Mouse (Mus musculus) CH12.LX (cell line): ENCODE data around the gene Lrguk. TPM values are rescaled to one million over a fixed set of nuclear protein-coding genes. Genes with fewer than 3 reads are reported as not detected.

ENCODE experiments used
- DNase-seq: peaks from one replicate; pipeline ENCODE4 v3.0.0-alpha.2; 2013; ENCODE audit errors: extremely low read depth
- H3K27ac ChIP-seq: 2 replicates; pipeline ENCODE4 v1.5.1; 2012; ENCODE audit warnings: low read depth, mild to moderate bottlenecking, control low read depth, moderate library complexity; ENCODE audit not compliant: insufficient read depth
- H3K27me3 ChIP-seq: replicated peaks from 2 replicates; pipeline ENCODE3; 2012; ENCODE audit warnings: inconsistent platforms
- H3K36me3 ChIP-seq, 2 experiments: replicated peaks in 1 of 2; 2 replicates each; pipeline versions ENCODE3 to v1.6.1; 2012; ENCODE audit warnings: inconsistent platforms in 1 of 2, low read length in 1 of 2, mild to moderate bottlenecking in 1 of 2, mixed read lengths in 1 of 2, moderate library complexity in 1 of 2; ENCODE audit not compliant: control insufficient read depth in 1 of 2, insufficient read depth in 1 of 2
- H3K4me1 ChIP-seq, 2 experiments: 2 replicates each; pipeline ENCODE4 v1.6.1; 2012; ENCODE audit warnings: inconsistent platforms in 1 of 2, moderate library complexity in 1 of 2; ENCODE audit not compliant: insufficient read depth in 2 of 2, control insufficient read depth in 1 of 2
- H3K4me2 ChIP-seq: 2 replicates; pipeline ENCODE4 v1.6.1; 2012; ENCODE audit warnings: low read depth, mild to moderate bottlenecking, control low read depth; ENCODE audit not compliant: poor library complexity, insufficient read depth, severe bottlenecking
- H3K4me3 ChIP-seq, 3 experiments: fragments of 150-350 bp in 1 of 3; sonication (generic) in 1 of 3; replicated peaks in 1 of 3; 2 replicates each; pipeline versions ENCODE3 to v1.5.1; 2011 to 2012; ENCODE audit warnings: low read depth in 2 of 3, low read length in 2 of 3, mild to moderate bottlenecking in 2 of 3, moderate library complexity in 2 of 3, control low read depth in 1 of 3, improper control_type of control experiment in 1 of 3, inconsistent platforms in 1 of 3, mixed read lengths in 1 of 3; ENCODE audit not compliant: poor library complexity in 1 of 3
- H3K79me2 ChIP-seq: replicated peaks from 2 replicates; pipeline ENCODE4 v1.6.1; 2012; ENCODE audit warnings: mild to moderate bottlenecking, moderate library complexity; ENCODE audit not compliant: control insufficient read depth, poor library complexity, insufficient read depth, severe bottlenecking; ENCODE audit errors: extremely low read depth
- H3K9ac ChIP-seq: 2 replicates; pipeline ENCODE4 v1.6.1; 2012; ENCODE audit warnings: low read depth, mild to moderate bottlenecking, control low read depth, moderate library complexity; ENCODE audit not compliant: insufficient read depth
- H3K9me3 ChIP-seq: replicated peaks from 2 replicates; pipeline ENCODE3; 2012; ENCODE audit warnings: low read length, inconsistent platforms, mixed read lengths
- BHLHE40 ChIP-seq: IDR thresholded peaks from 2 replicates; pipeline ENCODE4 v1.6.1; 2011; ENCODE audit warnings: mild to moderate bottlenecking, low read depth, low read length, improper control_type of control experiment
- CHD1 ChIP-seq: IDR thresholded peaks from 2 replicates; pipeline ENCODE4 v1.6.1; 2012; ENCODE audit warnings: low read depth, low read length, improper control_type of control experiment, inconsistent platforms
- CTCF ChIP-seq, 2 experiments: IDR thresholded peaks in 1 of 2; conservative IDR thresholded peaks in 1 of 2; 2 replicates each; pipeline ENCODE4 v1.5.1; 2011 to 2012; ENCODE audit warnings: low read depth in 2 of 2, low read length in 2 of 2, improper control_type of control experiment in 1 of 2, inconsistent platforms in 1 of 2, mild to moderate bottlenecking in 1 of 2, moderate library complexity in 1 of 2
- ELF1 ChIP-seq: IDR thresholded peaks from 2 replicates; pipeline ENCODE4 v1.6.1; 2014; ENCODE audit warnings: low read depth, mild to moderate bottlenecking, inconsistent platforms, low read length, improper control_type of control experiment
- ETS1 ChIP-seq: conservative IDR thresholded peaks from 2 replicates; pipeline ENCODE4 v1.6.1; 2012; ENCODE audit warnings: low read depth, mild to moderate bottlenecking, inconsistent platforms, low read length, improper control_type of control experiment, moderate library complexity
- GABPA ChIP-seq: IDR thresholded peaks from 2 replicates; pipeline ENCODE4 v1.6.1; 2012; ENCODE audit warnings: low read depth, low read length, improper control_type of control experiment, inconsistent platforms; ENCODE audit not compliant: insufficient replicate concordance
- HCFC1 ChIP-seq: IDR thresholded peaks from 2 replicates; pipeline ENCODE4 v1.6.1; 2012; ENCODE audit warnings: low read depth, mild to moderate bottlenecking, inconsistent platforms, low read length, improper control_type of control experiment
- IRF4 ChIP-seq: IDR thresholded peaks from 2 replicates; pipeline ENCODE4 v1.6.1; 2014; ENCODE audit warnings: low read depth, mild to moderate bottlenecking, inconsistent platforms, low read length, improper control_type of control experiment
- MAZ ChIP-seq: IDR thresholded peaks from 2 replicates; pipeline ENCODE4 v1.6.1; 2012; ENCODE audit warnings: low read depth, mild to moderate bottlenecking, inconsistent platforms, low read length, improper control_type of control experiment, moderate library complexity
- MXI1 ChIP-seq: IDR thresholded peaks from 2 replicates; pipeline ENCODE4 v1.6.1; 2011; ENCODE audit warnings: mild to moderate bottlenecking, low read depth, low read length, improper control_type of control experiment
- NELFE ChIP-seq: IDR thresholded peaks from 2 replicates; pipeline ENCODE4 v1.6.1; 2011; ENCODE audit warnings: low read depth, low read length, improper control_type of control experiment
- PAX5 ChIP-seq: IDR thresholded peaks from 2 replicates; pipeline ENCODE4 v1.6.1; 2012; ENCODE audit warnings: low read length, inconsistent platforms, mixed read lengths
- RAD21 ChIP-seq: IDR thresholded peaks from 2 replicates; pipeline ENCODE4 v1.6.1; 2011; ENCODE audit warnings: low read depth, mild to moderate bottlenecking, low read length, improper control_type of control experiment, moderate library complexity
- RCOR1 ChIP-seq: conservative IDR thresholded peaks from 2 replicates; pipeline ENCODE4 v1.6.1; 2012; ENCODE audit warnings: low read depth, mild to moderate bottlenecking, inconsistent platforms, low read length, improper control_type of control experiment
- SIN3A ChIP-seq: IDR thresholded peaks from 2 replicates; pipeline ENCODE4 v1.6.1; 2012; ENCODE audit warnings: low read length, improper control_type of control experiment, inconsistent platforms
- UBTF ChIP-seq: IDR thresholded peaks from 2 replicates; pipeline ENCODE4 v1.6.1; 2012; ENCODE audit warnings: low read depth, mild to moderate bottlenecking, inconsistent platforms, low read length, improper control_type of control experiment, moderate library complexity
- USF1 ChIP-seq: IDR thresholded peaks from 2 replicates; pipeline ENCODE4 v1.6.1; 2014; ENCODE audit warnings: low read depth, mild to moderate bottlenecking, inconsistent platforms, low read length, improper control_type of control experiment
- ZC3H11A ChIP-seq: IDR thresholded peaks from 2 replicates; pipeline ENCODE4 v1.6.1; 2012; ENCODE audit warnings: low read depth, mild to moderate bottlenecking, inconsistent platforms, low read length, improper control_type of control experiment
- ZMIZ1 ChIP-seq: IDR thresholded peaks from 2 replicates; pipeline ENCODE4 v1.6.1; 2012; ENCODE audit warnings: low read depth, mild to moderate bottlenecking, inconsistent platforms, low read length, improper control_type of control experiment
- ZNF384 ChIP-seq: IDR thresholded peaks from 2 replicates; pipeline ENCODE4 v1.6.1; 2012; ENCODE audit warnings: low read depth, low read length, improper control_type of control experiment, inconsistent platforms
- dilution Hi-C: fragments of 300-500 bp; cut with MboI; formaldehyde crosslinking; loops from 2 replicates; pipeline ENCODE4 v1.14.3; 2020; ENCODE audit warnings: low sequenced_read_pairs; ENCODE audit not compliant: extremely low pct_unique_long_range_greater_than_20kb, extremely low pct_ligation_motif_present
- in situ Hi-C: fragments of 300-500 bp; cut with MboI; formaldehyde crosslinking; loops from 3 replicates; pipeline ENCODE4 v1.14.3; 2019; ENCODE audit warnings: low sequenced_read_pairs, low pct_ligation_motif_present, low pct_unique_long_range_greater_than_20kb, mixed read lengths
- polyA plus RNA-seq: library from polyadenylated mRNA; unstranded; fragments of >175 nt; gene quantifications from 2 replicates; pipeline ENCODE4 v1.2.1, GENCODE M21; 2012; ENCODE audit warnings: low read depth; ENCODE audit not compliant: insufficient read length
- total RNA-seq, 2 experiments: library from RNA; depleted of rRNA; stranded (reverse); fragments of 300-350 nt in 1 of 2; fragments of >200 nt in 1 of 2; gene quantifications; 2 replicates each; pipeline ENCODE4 v1.2.3; 2012 to 2014

Lrguk gene
- total and polyA plus RNA-seq, 3 experiments, result 0.85 to 1.6 (median 1.1) TPM

DNA sequence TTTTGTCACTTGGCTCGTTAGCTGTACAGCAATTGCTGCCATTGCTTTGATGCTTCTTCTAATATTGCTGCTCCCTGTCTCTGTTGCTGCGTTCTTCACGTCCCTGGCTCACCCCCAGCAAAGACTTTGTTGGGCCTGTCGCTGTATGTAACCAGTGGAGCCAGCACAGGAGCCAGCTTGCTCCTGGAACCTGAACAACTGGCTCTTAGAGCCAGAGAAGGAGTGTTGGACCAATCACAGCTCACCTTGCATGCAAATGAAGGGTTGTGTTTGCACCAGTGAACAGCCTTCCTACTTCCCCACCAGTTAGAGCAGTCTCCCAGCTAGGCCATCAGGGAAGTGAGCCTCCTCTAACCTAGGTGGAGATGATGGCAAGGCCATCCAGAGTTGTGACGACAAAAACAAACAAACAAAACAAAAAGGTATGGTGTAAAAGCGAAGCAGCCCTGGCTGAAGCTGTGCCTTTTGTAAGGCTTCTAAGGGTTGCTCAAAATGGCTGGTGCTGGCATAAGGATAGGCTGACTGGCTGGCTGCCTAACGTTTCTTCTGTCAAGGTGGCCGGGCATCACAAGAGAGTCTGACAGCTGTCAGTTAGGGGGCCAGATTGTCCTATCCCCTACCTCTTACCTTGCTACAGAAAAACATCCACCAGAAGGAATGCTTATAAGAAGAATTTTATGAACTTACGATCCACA is 15.7 kb downstream of the Lrguk start:
- Histone ChIP-seq H3K4me1 (peaks cover 0 to 31% of the 10 kb centered on the region in 2 experiments; a peak in 2 of 4 replicates), H3K4me2 (no peak overlapping the region), H3K27me3 (no peaks in the 10 kb centered on the region), H3K9ac (no peak overlapping the region), H3K79me2 (no peaks in the 10 kb centered on the region), H3K9me3 (peaks cover 3% of the 10 kb centered on the region), H3K4me3 (no peak overlapping the region), H3K27ac (no peak overlapping the region), H3K36me3 (peaks cover 0 to 6% of the 10 kb centered on the region in 2 experiments)
- in situ Hi-C loops, result loop anchor here (10.0 kb wide), 1 partner anchor 230 kb away; no protein-coding TSS in a partner anchor
- dilution Hi-C loops, result no loop called here
- DNase-seq, result no peak
- TF ChIP-seq UBTF (no peak), ELF1 (no peak), BHLHE40 (no peak), ZC3H11A (no peak), NELFE (no peak), GABPA (no peak), HCFC1 (no peak), RAD21 (no peak), IRF4 (no peak), CTCF (conservative IDR thresholded peaks at IDR 0.05 in 1 of 2, IDR thresholded peaks at IDR 0.05 in 1 of 2; ENCODE audit: low read depth in 2 of 2, low read length in 2 of 2) (no peak), CHD1 (no peak), ZMIZ1 (no peak), SIN3A (no peak), ETS1 (no peak), PAX5 (no peak)

DNA sequence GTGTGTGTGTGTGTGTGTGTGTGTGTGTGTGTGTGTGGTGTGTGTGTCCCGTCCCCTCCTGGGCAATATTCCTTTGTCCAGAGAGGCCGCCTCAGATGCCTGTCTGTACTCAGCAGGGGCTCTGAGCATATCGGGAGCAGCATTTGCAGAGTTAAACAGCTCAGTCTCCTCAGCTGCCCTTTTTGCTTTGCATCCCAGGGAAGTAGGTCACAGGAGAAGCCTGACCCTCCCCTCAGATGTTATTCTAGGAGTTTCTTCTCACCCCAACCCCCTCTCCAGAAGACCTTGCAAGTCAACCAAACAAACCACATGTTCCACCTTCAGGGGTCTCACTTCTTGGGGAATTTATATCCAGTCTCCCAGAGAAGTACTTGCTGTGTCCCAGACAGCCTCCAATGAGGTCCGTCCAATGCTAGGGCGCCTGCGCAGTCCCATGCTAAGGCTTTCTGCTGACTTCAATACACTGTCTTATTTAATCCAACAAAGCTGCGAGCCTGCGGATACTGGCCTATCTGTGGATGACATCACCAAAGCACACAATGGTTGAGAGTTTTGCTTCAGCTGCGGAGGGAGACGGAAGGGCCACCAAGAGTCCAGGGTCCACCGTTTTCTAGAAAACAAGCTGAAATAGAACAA is 17.4 kb downstream of the Lrguk start:
- peaks cover under 1% of the 10 kb centered on the region for H3K9me3 ChIP-seq
- H3K27me3 ChIP-seq, result no peaks in the 10 kb centered on the region
- peaks cover 0 to 19% of the 10 kb centered on the region in 2 experiments; a peak in 2 of 4 replicates for H3K4me1 ChIP-seq
- peaks cover 0 to 6% of the 10 kb centered on the region in 2 experiments for H3K36me3 ChIP-seq
- H3K9ac ChIP-seq, result no peak overlapping the region
- no peak overlapping the region for H3K4me2 ChIP-seq
- no peak for DNase-seq
- no peak for TF ChIP-seq MAZ
- TF ChIP-seq MXI1, result no peak
- no peak for TF ChIP-seq ZNF384
- no peak for TF ChIP-seq ZC3H11A
- TF ChIP-seq IRF4, result no peak
- TF ChIP-seq RCOR1, result no peak
- no peak for TF ChIP-seq USF1
- H3K27ac ChIP-seq, result no peak overlapping the region
- no peaks in the 10 kb centered on the region for H3K79me2 ChIP-seq
- no peak overlapping the region for H3K4me3 ChIP-seq
- dilution Hi-C loops (no loop called here), in situ Hi-C loops (loop anchor here (10.0 kb wide), 1 partner anchor 228 kb away; no protein-coding TSS in a partner anchor)
